Mouse (Mus musculus) lung, adult 18-20 months (tissue): ENCODE data around the gene Ep300.
A peak's percentile ranks its signal among the peaks of the same experiment; 100 is the strongest.

ENCODE experiments used
- DNase-seq, 2 experiments: peaks; one replicate each; pipeline ENCODE4 v3.0.0; 2022; ENCODE audit warnings: mixed read lengths in 2 of 2

Ep300 gene

DNA sequence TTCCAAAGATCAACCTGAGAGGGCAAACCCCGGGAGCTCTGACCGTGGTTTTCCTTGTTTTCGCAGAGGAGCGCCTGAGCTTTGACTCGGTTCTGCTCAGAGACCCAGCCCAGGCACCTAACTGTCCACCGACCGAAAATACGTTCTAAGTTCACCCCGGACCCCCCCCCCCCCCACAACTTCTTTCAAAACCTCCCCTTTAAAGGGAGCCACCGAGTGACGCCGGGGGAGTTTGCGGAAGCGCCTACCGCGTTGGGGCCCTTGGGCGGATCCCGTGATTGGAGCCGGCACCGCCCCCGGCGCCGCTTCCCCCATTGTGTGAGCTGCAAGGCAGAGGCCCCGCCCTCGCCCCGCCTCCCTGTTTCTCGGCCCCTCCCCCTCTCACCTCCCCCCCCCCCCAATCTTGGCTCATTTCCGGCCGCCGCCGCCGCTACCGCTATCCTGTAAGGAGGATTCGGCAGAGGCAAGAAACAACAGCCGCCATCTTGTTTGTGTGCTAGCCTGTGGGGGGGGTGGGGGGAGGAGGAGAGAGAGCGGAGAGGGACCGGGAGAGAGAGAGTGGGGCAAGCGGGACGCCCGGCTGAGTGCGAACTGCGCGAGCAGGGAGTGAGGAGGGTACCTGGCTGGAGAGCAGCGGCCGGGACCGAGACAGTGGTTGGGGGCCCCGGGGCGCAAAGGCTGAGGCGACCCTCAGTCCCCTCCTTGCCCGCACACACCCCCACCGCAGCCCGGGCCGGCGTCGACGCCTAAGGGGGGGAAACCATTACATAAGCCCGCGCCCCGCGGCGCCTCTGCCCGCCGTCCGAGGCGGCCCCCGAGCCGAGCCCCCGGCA is at the start of gene Ep300:
Ep300 (plus strand) TSS at position 439 of the 833 bp plus-strand sequence.
- peak; percentile 96 to 98 for DNase-seq

DNA sequence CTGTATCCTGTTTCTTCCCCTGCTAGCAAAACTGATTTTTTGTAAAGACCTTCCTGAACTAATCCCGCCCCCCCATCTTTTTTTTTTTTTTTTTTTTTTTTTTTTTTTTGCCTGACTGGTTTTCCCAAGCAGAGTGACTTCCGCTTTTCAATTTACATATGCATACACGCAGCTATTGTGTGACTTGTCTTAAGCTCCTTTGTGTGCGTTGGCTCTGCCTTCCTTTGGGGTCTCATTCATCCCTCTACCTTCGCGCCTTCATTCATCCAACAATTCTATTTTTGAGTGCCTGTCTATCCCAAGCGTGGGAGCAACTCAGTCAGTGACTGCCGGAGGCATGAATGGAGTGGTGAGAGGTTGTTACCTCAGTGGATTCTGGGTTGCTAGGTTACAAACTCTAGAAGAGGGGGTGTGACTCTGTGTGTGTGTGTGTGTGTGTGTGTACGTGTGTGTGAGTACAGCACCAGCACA is 49.2 kb upstream of the Ep300 start:
- peak; percentile 13 to 21 for DNase-seq

DNA sequence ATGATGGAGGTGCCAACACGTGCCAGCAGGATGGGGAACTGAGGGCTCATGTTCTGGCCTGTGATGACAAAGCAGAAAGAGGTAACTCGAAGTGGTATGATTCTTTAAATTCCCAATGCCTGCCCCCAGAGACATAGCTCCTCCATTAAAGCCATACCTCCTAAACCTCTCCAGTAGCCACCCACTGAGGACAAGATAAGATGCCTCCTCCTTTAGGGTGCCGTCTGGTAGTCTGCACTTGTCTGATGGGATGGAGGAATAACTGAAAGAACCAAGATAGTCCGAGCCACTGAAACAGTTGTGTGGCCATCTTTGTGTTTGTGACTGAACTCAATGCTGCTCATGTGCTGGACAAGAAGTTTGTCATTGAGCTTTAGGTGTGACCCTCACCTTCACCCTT is 47.0 kb upstream of the Ep300 start:
- no peak for DNase-seq

DNA sequence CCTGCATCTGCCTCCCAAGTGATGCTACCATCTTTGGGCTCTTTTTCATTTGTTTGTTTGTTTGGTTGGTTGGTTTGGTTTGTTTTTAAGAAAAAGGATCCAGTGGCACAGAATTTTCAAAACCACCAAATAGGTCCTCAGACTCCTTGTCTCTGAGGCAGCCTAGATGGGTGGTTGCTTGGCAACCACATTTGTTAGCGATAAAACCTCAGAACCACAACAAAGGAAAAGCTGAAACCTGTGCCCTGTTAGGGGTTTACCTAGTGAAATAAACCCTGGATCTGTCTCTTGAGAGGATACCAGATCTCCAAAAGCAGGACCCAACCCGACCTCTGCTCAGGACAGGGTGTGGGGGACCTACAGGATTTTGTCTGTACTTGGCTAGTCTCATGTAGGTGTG is 45.6 kb upstream of the Ep300 start:
- DNase-seq = no peak

DNA sequence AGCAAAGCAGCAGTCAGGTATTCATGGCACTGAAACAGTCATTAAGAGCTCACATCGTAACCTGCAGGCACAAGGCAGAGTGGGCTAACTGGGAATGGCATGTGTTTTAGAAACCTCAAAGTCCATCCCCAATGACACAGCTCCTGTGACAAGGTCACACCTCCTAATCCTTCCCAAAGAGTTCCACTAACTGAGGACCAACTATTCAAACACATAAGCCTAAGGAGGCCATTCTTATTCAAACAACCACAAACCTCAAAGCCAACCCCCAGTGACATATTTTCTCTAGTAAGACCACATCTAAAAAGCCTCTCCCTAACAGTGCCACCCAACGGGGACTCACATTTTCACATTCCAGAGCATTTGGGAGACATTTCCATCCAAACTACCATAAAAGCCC is 40.2 kb upstream of the Ep300 start:
- no peak for DNase-seq

DNA sequence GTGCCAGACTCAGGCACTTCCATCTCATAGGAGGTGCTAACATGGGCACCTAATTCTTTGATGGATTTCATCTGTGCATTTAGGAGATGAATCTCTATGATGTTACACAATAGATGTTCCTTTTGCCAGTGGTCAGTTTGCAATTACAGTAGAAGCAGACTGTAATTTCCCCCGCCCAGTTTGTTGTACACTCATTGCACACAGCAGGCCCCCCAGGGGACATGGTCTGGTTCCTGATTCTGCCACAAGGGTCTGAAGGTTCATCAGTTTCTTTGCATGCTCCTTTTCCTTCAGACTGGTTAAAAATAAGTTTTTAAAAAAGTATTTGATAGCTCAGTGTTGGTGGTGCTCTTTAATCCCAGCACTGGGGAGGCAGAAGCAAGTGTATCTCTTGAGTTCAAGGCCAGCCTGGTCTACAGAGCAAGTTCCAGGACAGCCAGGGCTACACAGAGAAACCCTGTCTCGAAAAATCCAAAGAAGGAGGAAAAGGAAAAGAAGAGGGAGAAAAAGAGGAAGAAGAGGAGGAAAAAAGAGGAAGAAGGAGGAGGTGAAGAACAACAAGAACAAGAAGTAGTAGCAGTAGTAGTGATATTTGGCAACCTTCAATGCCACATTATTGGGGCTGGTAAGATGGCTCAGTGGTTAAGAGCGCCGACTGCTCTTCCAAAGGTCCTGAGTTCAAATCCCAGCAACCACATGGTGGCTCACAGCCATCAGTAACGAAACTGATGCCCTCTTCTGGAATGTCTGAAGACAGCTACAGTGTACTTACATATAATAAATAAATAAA is 39.6 kb upstream of the Ep300 start:
- no peak for DNase-seq

DNA sequence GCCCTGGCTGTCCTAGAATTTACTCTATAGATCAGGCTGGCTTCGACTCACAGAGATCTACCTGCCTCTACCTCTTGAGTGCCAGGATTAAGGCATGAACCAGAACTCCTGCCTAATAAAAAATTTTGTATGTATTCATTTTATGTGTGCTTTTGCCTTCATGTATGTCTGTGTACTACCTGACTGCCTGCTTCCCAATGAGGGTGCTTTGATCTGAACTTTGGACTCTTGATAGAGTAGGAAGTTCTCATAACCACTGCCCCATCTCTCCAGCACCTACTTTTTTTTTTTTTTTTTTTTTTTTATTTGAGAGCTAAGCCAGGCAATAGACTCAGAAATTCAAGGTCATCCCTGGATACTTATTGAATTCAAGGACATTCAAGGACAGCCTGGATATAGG is 31.7 kb upstream of the Ep300 start:
- no peak for DNase-seq

DNA sequence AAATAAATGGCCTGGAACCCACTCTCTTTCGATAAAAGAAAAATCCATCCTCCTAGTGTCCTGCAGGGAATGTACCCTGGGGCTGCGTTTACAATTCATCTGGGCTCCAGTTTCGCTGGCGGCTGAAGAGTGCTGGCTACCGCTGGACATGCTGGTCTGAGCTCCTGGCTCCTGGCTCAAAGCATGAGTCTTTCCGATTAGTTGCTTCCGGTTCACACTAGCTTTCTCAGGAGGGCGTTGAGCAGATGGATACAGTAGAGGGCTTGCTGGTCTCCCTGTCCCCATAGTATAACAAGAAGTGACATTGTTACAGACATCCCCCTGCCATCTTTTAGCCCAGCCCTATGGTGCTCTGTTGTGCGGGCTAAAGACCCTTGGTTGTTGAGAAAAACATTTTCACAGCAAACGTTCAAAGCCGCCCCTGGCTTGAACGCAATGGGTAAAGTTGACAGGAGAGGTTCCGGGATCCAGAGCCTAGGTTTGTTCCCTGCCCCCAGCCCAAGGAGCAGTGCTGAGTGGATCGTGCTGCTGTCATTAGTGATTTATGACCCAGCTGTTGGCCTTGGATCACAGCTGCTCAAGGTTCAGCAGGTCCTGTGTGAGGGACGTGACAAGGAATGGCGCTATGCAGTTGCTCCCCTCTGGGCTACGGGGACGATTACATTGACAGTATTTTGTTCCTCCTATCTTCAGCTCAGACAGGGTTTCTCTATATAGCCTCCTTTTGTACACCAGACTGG is 30.4 kb upstream of the Ep300 start:
- DNase-seq = no peak

DNA sequence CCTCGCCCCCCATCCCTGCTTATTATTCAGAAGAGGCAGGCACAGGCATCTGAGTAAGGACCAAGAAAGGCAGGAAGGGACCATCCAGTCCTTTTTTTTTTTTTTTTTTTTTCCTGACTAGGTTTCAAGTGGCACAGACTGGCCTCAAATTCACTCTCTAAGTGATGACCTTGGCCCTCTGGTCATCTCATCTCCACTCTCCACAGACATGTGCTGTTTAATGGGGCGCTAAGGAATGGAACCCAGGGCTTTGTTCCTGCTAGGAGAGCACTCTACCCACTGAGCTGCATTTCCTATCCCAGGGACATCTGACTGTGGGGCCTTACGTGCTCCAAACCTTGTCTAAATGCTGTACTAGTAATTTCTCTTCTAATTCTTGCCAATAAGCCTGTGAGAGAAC is 29.2 kb upstream of the Ep300 start:
- no peak for DNase-seq

DNA sequence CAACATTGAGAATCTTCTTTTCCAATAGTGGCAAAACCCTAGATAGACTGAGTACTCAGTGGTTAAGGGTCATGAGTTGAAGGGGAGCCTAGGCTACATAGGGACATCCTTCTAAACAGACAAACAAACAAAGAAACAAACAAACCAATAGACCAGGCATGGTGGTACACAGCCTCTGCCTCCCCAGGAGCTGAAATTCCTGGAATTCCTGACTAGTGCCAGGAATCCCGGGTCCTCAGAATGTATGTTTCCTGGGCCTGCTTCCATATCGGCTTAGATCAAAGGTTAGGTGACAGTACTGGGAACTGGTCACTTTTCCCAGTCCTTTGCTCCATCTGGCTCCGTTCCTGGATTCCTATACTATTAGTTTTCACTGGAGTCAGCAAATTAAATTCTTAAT is 23.6 kb upstream of the Ep300 start:
- no peak for DNase-seq

DNA sequence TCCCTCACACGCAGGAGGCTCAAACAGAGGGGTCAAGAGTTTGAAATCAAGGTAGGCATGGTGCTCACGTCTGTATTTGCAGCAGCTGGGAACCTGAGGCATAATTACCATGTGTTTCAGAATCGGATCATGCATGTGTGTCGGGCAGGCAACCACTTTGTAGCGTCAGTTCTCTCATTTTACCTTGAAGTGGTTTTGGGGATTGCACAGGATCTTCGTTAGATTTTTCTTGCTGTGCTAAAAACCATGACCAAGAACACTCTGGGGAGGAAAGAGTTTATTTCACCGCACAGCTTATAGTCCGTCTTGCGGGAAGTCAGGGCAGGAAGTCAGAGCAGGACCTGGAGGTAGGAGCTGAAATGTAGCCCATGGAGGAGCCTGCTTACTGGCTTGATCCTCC is 23.2 kb upstream of the Ep300 start:
- DNase-seq = no peak

DNA sequence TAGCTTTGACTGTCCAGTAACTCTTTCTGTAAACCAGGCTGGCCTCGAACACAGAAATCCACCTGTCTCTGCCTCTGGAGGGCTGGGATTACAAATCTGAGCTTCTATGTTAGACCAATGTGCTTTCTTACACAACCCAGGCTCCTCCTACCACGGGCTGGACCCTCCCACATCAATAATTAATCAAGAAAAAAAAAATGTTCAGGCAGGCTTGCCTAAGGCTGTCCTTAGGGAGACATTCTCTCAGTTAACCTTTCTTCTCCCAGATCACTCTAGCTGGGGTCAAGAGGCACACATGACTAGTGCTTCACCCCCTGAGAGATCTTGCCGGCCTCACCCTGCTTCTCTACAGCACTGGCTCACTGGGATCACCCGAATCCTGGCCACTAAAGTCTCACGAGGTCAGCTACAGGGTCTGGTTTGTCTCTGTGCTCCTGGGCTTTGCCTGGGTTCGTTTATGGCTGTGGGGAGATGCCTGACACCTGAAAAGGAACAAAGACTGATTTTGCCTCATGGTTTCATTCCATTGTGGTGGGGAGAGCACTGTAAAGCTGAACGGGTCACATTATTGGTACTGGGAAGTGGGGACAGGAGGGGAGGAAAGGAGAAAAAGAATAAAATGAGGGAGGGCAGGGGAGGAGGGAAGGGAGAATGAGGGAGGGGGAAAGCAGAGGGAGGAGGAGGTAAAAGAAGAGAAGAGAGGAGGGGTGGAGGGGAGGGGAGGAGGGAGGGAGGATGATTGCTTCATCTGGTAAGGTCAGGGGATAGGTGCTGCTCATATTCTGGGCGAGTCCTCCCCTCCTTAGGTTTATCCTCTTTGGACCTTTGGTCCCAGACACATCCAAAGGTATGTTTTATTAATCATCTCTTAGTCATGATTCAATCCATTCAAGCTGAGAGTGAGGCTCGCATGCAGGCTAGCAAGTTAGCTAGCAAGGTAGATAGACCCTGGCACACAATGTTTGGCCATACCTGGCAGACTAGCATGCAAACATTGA is 22.4 kb upstream of the Ep300 start:
- DNase-seq = peak in 1 of 2 experiments; percentile 49

DNA sequence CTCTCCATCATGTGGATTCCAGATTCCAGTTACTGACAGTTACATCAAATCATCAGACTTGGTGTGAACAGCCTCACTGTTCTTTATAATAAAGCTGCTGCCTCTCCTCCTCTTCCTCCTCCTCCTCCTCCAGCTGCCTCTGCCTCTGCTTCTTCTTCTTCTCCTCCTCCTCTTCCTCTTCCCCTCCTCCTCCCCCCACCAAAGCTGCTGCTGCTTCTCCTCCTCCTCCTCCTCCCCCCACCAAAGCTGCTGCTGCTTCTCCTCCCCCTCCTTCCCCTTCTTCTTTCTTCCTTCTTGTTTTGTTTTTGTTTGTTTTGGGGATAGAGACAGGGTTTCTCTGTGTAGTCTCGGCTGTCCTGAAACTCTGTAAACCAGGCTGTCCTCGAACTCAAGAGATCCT is 17.1 kb upstream of the Ep300 start:
- no peak for DNase-seq

DNA sequence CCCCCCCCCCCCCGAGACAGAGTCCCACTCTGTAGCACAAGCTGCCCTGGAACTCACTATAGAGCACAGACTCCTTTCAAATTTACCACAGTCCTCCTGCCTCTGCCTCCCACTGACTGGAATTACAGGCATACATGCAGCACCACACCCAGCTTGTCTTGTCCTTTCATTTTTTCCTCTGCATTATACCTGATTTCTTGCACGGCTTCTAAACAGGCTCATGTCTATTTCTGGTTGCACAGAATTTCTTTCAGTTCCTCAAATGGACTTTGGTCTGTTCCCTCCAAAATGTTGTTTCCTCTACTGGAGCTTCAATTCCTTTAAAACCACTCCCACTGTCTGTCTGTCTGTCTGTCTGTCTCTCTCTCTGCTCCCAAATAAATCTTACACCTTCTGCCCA is 16.6 kb upstream of the Ep300 start:
- no peak for DNase-seq

DNA sequence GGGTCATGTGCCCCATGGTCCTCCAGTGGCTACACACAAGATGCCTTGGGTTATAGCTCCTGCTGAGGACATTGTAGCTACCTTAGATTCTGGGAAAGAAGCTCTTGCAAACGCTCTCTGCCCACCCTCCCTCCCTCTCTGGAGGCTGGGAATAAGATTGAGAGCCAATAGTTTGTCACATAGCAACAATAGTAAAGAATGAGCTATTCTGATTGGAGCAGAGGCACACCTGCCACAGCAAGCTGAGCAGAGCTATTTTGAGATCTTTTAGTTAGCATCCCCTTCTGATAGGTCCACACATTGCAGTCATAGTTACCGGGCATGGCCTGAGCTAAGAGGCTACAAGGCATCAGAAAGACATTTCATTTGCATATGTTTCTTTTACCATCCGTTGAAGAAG is 8.2 kb upstream of the Ep300 start:
- DNase-seq = no peak

DNA sequence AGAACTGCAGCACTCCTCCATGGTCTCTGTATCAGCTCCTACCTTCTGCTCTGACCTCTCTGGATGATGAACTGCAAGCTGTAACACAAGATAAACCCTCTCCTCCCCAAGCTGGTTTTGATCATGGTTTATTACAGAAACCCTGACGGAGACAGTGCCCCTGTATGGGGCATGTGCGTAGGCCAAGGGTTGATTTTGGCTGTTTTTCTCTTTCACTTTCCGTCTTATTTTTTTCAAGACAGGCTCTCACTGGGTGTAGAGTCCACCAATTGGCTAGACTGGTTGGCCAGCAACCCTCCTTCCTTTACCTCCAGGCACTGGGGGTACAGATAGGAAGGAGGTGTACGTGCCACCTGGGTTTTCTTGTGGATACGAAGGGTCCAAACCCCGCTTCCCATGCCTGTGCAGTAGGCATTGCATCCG is 7.4 kb upstream of the Ep300 start:
- DNase-seq = no peak

DNA sequence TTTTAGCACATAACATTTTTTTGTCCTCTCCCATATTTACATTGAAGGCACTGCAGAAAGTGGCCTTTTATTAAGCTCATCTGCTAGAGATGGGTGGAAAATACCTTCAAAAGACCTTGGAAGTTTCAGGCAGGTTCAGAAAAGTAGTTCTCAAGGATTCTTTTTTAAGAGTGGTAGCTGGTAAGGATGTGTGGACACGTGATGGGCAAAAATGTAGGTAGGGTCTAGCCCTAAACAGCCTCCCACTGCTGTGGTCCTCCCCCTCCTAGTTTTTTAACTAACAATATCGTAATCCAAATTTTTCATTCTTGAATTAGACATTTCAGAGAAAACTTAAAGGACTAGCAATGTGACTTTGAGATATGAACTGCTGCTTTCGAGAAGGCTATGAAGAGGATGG is 685 bp upstream of the Ep300 start:
- DNase-seq = no peak

DNA sequence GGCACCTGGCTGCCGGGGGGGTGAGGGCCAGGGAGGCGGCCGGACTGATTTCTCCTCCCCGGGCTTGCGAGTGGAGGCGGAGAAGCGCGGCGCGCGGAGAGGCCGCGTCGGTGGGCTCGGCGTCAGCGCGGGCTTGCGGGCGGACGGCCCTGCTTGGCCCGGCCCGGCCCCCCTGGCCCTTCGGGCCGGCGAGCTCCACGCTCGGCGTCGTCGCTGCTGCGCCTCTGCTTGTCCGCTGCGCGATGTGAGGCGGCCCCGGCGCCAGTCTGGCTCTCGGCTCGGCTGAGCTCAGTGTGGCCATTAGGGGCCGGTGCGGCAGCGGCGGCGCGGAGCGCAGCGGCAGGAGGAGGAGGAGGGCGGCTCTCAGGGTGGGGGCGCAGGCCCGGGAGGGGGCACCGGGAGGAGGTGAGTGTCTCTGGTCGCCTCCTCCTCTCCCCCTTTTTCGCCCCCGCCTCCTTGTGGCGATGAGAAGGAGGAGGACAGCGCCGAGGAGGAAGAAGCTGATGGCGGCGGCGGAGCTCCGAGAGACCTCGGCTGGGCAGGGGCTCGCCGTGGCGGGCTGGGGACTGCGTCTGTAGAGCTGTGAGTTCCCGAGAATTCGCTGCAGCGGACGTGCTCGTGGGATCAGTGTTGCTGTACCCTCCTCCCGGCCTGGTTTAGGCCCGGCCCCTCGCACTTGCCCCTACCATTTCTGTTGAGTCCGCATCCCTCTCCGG is 753 bp downstream of the Ep300 start:
- DNase-seq = peak; percentile 89 to 91

DNA sequence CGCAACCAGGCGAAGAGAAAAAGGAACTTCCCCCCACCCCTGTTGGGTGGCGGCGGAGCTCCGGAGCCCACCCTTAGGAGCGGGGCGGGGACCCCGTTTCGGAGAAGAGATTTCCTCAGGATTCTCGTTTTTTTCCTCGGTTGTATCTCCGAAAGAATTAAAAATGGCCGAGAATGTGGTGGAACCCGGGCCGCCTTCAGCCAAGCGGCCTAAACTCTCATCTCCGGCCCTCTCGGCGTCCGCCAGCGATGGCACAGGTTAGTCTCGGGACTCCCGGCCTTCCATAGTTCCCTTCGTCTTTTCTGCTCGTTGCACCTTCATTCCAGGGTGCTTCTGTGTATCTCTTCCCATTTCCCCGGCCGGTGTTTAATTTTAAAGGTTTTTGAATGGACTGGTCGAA is 1.3 kb downstream of the Ep300 start:
- no peak for DNase-seq

DNA sequence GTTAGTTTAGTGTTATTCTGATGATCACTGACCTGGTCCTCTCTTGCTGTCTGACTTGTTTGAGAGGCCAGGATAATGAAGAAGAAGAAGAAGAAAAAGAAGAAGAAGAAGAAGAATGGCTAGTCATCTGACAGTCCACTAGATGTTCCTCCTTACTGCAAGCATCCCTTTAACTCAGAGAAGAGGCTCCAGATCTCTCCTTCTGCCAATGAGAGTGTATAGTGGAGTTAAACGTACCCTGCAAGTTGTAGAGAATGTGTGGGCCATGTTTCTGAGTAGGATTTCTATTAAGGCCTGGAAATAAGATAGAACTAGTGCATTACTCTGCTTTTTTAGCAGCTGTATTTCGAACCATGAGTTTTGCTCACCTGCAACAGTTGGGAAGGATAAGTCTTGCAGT is 2.5 kb downstream of the Ep300 start:
- DNase-seq = no peak

DNA sequence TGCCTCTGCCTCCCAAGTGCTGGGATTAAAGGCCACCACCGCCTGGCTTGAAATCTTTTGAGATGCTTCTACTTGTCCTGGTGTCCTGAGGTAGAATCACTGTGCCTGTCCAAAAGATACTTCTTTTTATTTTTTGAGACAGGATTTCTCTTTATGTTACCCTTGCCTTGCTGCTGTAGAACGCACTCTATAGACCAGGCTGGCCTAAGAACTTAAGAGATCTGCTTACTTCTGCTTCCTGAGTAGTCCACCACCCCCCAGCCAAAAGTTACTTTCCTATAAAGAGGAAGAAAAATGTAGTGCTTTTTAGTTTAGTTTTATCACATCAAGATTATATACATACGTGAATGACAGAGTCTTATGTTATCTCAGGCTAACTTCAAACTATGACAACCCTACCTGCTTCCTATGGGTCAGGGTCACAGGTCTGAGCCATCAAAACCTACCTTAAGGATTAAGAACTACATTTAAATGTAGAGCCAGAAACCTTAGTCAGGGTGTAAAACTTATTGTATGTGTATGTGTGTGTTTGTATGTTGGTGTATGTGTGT is 9.1 kb downstream of the Ep300 start:
- DNase-seq = no peak
